Mouse (Mus musculus) embryo, embryonic 10.5 days (tissue): ENCODE data around the gene Hmgcs1.

Experiments used
- DNase-seq: peaks from one replicate; pipeline ENCODE4 v3.0.0-alpha.2; 2015; ENCODE audit warnings: low spot score

The Hmgcs1 gene

DNA sequence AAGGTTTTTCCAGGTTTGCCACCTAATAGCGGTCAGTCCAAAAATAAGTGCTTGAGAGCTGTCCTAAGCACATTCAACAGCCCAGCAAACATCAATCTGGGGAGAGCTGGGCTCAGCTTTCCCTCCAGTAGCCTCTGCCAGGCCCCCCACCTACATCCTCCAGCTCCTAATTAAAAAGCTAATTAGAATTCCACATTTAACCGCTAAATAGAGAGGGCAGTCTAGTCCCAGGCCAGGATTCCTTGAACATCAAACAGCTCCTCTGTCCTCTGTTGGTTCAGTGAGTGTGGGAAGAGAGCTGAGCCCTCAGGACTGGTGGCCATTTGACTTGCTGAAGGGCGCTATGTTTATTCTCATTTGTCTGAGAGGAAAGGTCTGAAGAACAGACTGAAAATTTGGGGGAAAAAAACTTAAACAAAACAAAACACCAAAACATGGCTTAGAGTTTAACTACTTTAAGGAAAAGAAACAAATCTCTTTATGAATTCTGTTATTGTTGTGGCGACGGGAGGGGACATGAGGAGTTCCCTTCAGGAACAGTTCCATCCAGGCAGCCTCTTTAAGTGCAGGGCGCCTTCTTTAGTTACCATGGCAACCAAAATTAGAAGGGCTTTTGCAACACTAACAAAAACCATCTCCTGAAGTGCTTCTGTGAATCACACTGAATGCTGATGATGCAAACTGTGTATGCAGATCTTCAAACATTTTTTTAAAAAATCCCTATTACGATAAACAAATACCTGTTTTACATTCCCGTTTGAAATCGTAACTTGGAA is 63.9 kb downstream of the Hmgcs1 start:
- DNase-seq = peak; percentile 36

DNA sequence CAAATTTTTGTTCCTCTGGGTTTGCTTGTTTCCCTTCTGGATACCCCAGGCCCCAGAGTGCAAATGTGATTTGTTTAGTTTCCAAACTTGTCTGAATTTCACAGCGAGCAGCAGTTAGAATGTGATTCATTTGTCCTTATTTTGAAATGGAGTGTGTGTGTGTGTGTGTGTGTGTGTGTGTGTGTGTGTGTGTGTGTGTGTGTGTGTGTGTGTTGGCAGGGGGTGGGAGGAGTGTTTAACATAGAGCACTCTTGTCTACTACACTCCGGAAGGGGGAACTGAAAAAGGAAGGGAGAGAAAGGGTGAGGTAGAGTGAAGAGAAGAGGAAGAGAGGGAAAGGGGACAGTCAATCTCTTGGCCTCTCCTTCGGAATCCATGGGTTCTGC is 64.4 kb downstream of the Hmgcs1 start:
- no peak for DNase-seq

- DNase-seq = peak; percentile 44
Observed at GRCm38 (mm10) chr13:119755141-119755547, 65.0 kb downstream of the Hmgcs1 start.

- DNase-seq = peak; percentile 89
Observed at GRCm38 (mm10) chr13:119755681-119756471, 65.7 kb downstream of the Hmgcs1 start, which contains the start of gene Nim1k. Nim1k (minus strand) TSS chr13:119755882.

DNA sequence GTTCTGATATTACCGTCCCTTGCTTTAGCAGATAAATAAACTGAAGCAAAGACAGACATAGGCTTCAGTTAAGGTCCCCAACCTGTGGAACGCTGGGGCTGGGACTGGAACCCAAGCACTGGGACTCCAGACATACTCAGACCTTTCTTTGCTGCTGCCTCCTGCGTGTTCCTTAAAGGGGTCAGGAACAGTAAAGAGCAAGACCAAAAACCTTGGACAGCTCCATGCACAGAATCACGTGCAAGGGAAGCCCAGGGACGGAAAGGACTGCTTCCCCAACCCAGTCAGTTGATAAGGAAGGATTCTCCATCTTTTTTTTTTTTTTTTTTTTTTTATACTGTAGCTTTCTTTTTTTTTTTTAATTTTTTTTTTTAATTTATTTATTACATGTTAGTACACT is 66.7 kb downstream of the Hmgcs1 start:
- DNase-seq = peak; percentile 50
